Mouse (Mus musculus) WW6 (cell line): ENCODE measurements around the gene BC004004.
"Not testable (repeated sequence)": the region's sequence is repeated elsewhere in the genome, so short reads cannot be mapped to it uniquely, and the experiment has no call there.

ENCODE experiments used
- DNase-seq: peaks from one replicate; pipeline ENCODE4 v3.0.0-alpha.2; 2013; ENCODE audit warnings: low read depth, low spot score

BC004004 gene

GRCm38 (mm10) chr17:29297321-29297720 is 28.7 kb downstream of the BC004004 start:
- DNase-seq = no peak

- no peak for DNase-seq
These were observed 29.2 kb downstream of the BC004004 start for GRCm38 (mm10) chr17:29297813-29298212.

GRCm38 (mm10) chr17:29299282-29299681 is 30.7 kb downstream of the BC004004 start:
- no peak for DNase-seq

- DNase-seq = no peak
These were observed 32.3 kb downstream of the BC004004 start for GRCm38 (mm10) chr17:29300926-29301325.

- no peak for DNase-seq
These were observed 32.8 kb downstream of the BC004004 start for GRCm38 (mm10) chr17:29301421-29301820.

GRCm38 (mm10) chr17:29302149-29302548 is 33.6 kb downstream of the BC004004 start:
- DNase-seq = no peak

GRCm38 (mm10) chr17:29303087-29303486 is 34.5 kb downstream of the BC004004 start:
- no peak for DNase-seq

- DNase-seq = no peak
These were observed 35.3 kb downstream of the BC004004 start for GRCm38 (mm10) chr17:29303856-29304255.

GRCm38 (mm10) chr17:29304376-29305057 is 35.9 kb downstream of the BC004004 start:
- DNase-seq = no peak

GRCm38 (mm10) chr17:29305058-29305806 is 36.6 kb downstream of the BC004004 start:
- DNase-seq = no peak

GRCm38 (mm10) chr17:29305871-29306270 is 37.3 kb downstream of the BC004004 start:
- no peak for DNase-seq

GRCm38 (mm10) chr17:29310056-29310623 is 41.6 kb downstream of the BC004004 start:
- DNase-seq = no peak

GRCm38 (mm10) chr17:29311602-29312001 is 43.0 kb downstream of the BC004004 start:
- DNase-seq = no peak

- no peak for DNase-seq
These were observed 43.5 kb downstream of the BC004004 start for GRCm38 (mm10) chr17:29312082-29312481.

- DNase-seq = no peak
These were observed 44.7 kb downstream of the BC004004 start for GRCm38 (mm10) chr17:29313300-29313699.

- DNase-seq = no peak
These were observed 47.3 kb downstream of the BC004004 start for GRCm38 (mm10) chr17:29315672-29316465.

GRCm38 (mm10) chr17:29316891-29317290 is 48.3 kb downstream of the BC004004 start:
- DNase-seq = no peak

GRCm38 (mm10) chr17:29317380-29317779 is 48.8 kb downstream of the BC004004 start, which contains the start of gene Pi16:
Gene Pi16 (plus strand): TSS chr17:29317680.
- not testable (repeated sequence) for DNase-seq

GRCm38 (mm10) chr17:29318731-29319250 is 50.2 kb downstream of the BC004004 start:
- no peak for DNase-seq

- DNase-seq = no peak
These were observed 50.9 kb downstream of the BC004004 start for GRCm38 (mm10) chr17:29319476-29319875.

GRCm38 (mm10) chr17:29319881-29320639 is 51.5 kb downstream of the BC004004 start:
- no peak for DNase-seq
